Mouse (Mus musculus) spleen, adult 2 months (tissue): ENCODE data around the gene Itpk1. TPM values are rescaled to one million over a fixed set of nuclear protein-coding genes. Genes with fewer than 3 reads are reported as not detected.

ENCODE experiments used
- DNase-seq, 2 experiments: peaks; one replicate each; pipeline versions ENCODE4 v3.0.0 to v3.0.0-alpha.2; 2012 to 2021; ENCODE audit warnings: low spot score in 2 of 2, low read depth in 1 of 2
- H3K27ac ChIP-seq: fragments of 200-500 bp; 2 replicates; pipeline ENCODE4 v1.5.1; 2012; ENCODE audit warnings: low read length, inconsistent platforms; ENCODE audit not compliant: insufficient read depth
- H3K27me3 ChIP-seq: fragments of 200-500 bp; 2 replicates; pipeline ENCODE4 v1.6.1; 2012; ENCODE audit warnings: mild to moderate bottlenecking, moderate library complexity, low read length, inconsistent platforms; ENCODE audit not compliant: control insufficient read depth, insufficient read depth
- H3K36me3 ChIP-seq: fragments of 200-500 bp; 2 replicates; pipeline ENCODE4 v1.6.1; 2012; ENCODE audit warnings: mild to moderate bottlenecking, low read length, inconsistent platforms; ENCODE audit not compliant: control insufficient read depth, insufficient read depth
- H3K4me1 ChIP-seq: fragments of 200-500 bp; 2 replicates; pipeline ENCODE4 v1.6.1; 2011; ENCODE audit warnings: inconsistent platforms; ENCODE audit not compliant: control insufficient read depth, insufficient read depth, insufficient read length
- H3K4me3 ChIP-seq: fragments of 200-500 bp; 2 replicates; pipeline ENCODE4 v1.5.1; 2011; ENCODE audit warnings: mild to moderate bottlenecking, inconsistent platforms; ENCODE audit not compliant: insufficient read depth, insufficient read length; ENCODE audit errors: extremely low read depth
- CTCF ChIP-seq: fragments of 200-500 bp; IDR thresholded peaks from 2 replicates; pipeline ENCODE4 v1.5.1; 2011; ENCODE audit warnings: mild to moderate bottlenecking, inconsistent platforms; ENCODE audit not compliant: insufficient read depth, insufficient read length, insufficient replicate concordance; ENCODE audit errors: extremely low read depth
- POLR2A ChIP-seq: fragments of 200-500 bp; IDR thresholded peaks from 2 replicates; pipeline ENCODE4 v1.6.1; 2011; ENCODE audit warnings: low read depth, low read length, inconsistent platforms
- WGBS: fragments of 180-500 bp; shearing (Covaris S2); methylation state at CpG from one replicate; pipeline ENCODE4 v1.1.7; 2018; 5-methylcytosine and 5-hydroxymethylcytosine counted together
- polyA plus RNA-seq: library from polyadenylated mRNA; depleted of rRNA; stranded (reverse); fragments of >200 nt; gene quantifications from 2 replicates; pipeline ENCODE4 v1.2.3, GENCODE M21; 2012

Gene Itpk1
- polyA plus RNA-seq, 1 experiment = 22.2 TPM

DNA sequence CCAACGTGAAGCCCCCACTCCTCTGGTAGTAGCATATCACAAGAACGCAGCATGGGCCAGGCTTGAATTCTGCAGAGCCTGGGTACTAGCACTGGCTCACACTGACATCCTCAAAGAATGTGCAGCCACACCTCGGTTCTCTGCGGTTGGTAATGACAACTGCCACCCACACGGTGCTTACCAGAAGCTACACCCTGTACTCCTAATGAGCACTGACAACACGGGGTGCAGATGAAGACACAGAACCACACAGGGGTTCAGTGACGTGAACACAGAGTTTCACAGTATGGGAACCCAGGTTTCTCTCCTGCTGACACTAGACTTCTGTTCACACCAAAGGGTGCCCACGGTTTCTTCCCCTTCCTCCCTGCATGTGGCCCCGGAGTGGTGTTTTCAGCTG, 76.5 kb downstream of the Itpk1 start:
- Histone ChIP-seq H3K4me3 (no peak overlapping the region), H3K27ac (peak overlapping the region; percentile 72), H3K27me3 (no peaks in the 10 kb centered on the region), H3K36me3 (no peaks in the 10 kb centered on the region), H3K4me1 (peaks cover 4% of the 10 kb centered on the region; the same call in 1 of the 2 replicates)
- 48% methylated on average over 9 of the region's 9 CpGs for WGBS
- DNase-seq = peak; percentile 27 to 66
- TF ChIP-seq POLR2A (no peak), CTCF (no peak)

DNA sequence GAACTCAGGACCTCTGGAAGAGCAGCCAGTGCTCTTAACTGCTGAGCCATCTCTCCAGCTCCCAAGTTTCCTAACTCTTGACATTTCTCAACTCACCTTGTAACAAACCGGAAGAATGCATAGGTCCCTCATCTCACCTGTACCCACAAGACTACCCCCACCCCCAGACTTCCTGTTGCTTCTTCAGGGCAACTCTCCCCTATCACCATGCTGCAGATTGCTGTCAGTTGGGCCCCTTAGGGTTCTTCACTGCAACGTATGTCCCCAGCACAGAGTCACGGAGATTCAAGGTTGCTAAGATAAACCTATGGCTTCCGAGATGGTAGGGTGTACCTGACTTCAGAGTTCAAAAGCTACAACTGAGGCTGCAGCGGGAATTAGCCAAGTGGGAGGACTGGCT, 77.2 kb downstream of the Itpk1 start:
- peak in 1 of 2 experiments; percentile 14 for DNase-seq
- TF ChIP-seq POLR2A = no peak
- no peak for TF ChIP-seq CTCF
- 69% methylated on average over 5 of the region's 5 CpGs for WGBS
- H3K4me1 ChIP-seq = peaks cover 8% of the 10 kb centered on the region; the same call in 1 of the 2 replicates
- no peak overlapping the region for H3K4me3 ChIP-seq
- H3K27me3 ChIP-seq = no peaks in the 10 kb centered on the region
- H3K27ac ChIP-seq = peak overlapping the region; percentile 72
- H3K36me3 ChIP-seq = no peaks in the 10 kb centered on the region

DNA sequence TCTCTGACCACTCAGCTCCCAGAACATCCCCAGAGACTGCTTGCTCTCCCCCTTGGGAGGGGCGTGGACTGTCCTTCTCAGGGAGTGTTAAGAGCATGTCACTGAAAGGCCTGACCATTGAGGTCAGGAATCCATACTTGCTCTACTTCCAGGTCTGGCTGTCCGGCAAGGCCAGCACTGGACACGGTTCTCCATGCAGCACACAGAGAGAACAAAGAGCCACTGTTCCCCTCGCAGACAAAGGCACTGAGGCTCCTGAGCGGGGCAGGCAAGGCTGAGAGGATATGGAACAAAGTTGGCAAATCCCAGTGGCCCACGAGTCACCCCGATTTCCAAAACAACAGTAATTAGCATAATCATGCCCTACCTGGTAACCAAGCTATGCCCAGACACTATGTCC, 77.9 kb downstream of the Itpk1 start:
- H3K27ac ChIP-seq = peak overlapping the region; percentile 49
- DNase-seq = no peak
- no peaks in the 10 kb centered on the region for H3K27me3 ChIP-seq

DNA sequence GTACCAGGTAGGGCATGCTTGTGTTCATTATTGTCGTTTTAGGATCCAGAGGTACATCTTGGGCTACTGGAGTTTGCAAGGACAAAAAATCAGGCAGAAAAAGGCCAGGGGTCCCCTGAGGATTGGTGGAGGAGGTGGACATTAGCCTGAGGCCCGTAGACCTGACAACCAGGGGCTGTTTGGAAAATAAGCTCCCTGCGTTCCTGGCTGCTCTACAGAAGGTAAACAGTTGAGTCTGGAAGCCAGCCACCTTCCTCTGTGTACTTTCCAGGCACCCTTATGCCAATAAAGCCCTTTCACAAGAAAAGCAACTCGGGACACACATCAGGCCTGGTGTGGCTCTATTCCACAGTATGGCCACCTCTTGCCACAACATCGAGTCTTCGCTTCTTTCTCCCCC, 79.0 kb downstream of the Itpk1 start:
- no peak for DNase-seq
- no peak for TF ChIP-seq POLR2A
- Histone ChIP-seq H3K4me1 (peaks cover 13% of the 10 kb centered on the region; the same call in 1 of the 2 replicates), H3K27ac (no peak overlapping the region), H3K27me3 (no peaks in the 10 kb centered on the region), H3K36me3 (no peaks in the 10 kb centered on the region), H3K4me3 (no peak overlapping the region)
- 92% methylated on average over 6 of the region's 6 CpGs for WGBS

More for the DNA sequence above, 77.9 kb downstream of the Itpk1 start:
- TF ChIP-seq POLR2A = no peak
- no peak for TF ChIP-seq CTCF
- Histone ChIP-seq H3K36me3 (no peaks in the 10 kb centered on the region), H3K4me3 (no peak overlapping the region), H3K4me1 (peaks cover 13% of the 10 kb centered on the region; the same call in 1 of the 2 replicates)
- 80% methylated on average over 7 of the region's 7 CpGs for WGBS

DNA sequence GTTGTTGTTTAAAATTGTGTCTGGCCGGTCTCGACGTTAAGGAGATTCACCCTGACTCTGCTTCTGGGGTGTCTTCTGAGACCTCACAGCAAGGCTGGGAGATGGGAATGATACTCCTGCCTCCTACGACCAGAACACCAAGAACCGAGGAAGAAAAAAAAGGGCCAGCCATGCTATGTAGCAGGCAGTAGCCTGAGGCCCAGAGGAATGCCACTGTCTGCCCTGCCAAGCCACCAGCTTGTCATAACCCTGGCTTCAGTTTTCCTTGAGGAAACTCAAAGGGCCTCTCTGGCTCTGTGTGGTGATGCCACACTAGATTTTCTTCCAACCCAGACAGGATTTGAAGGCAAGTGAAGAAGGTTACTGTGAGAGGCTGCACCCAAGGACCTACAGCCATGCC, 79.6 kb downstream of the Itpk1 start:
- no peak overlapping the region for H3K27ac ChIP-seq
- 86% methylated on average over 5 of the region's 5 CpGs for WGBS

DNA sequence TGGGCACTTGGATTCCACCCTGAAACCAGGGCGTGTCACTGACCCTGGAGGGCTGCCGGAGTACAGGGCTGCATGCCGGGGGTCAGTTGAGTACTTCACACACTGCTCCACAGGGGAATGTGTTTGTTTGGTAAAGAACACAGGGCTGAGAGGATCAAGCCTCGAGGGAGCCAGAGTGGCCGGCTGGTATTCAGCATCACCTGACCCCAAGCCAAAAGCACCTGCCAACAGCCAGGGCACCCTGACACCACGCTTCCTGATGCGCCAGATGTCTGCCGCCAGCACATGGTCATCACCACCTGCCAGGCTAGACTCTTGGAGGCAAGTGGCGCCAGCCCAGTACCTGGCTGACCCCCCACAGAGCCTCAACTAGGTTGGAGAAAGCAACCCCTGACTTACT, 80.9 kb downstream of the Itpk1 start:
- H3K4me1 ChIP-seq = peaks cover 22% of the 10 kb centered on the region; the same call in 1 of the 2 replicates
- 85% methylated on average over 9 of the region's 9 CpGs for WGBS

More for the DNA sequence above, 79.6 kb downstream of the Itpk1 start:
- DNase-seq = no peak
- Histone ChIP-seq H3K4me3 (no peak overlapping the region), H3K27me3 (no peaks in the 10 kb centered on the region), H3K36me3 (no peaks in the 10 kb centered on the region), H3K4me1 (peaks cover 15% of the 10 kb centered on the region; the same call in 1 of the 2 replicates)
- TF ChIP-seq CTCF (no peak), POLR2A (no peak)

DNA sequence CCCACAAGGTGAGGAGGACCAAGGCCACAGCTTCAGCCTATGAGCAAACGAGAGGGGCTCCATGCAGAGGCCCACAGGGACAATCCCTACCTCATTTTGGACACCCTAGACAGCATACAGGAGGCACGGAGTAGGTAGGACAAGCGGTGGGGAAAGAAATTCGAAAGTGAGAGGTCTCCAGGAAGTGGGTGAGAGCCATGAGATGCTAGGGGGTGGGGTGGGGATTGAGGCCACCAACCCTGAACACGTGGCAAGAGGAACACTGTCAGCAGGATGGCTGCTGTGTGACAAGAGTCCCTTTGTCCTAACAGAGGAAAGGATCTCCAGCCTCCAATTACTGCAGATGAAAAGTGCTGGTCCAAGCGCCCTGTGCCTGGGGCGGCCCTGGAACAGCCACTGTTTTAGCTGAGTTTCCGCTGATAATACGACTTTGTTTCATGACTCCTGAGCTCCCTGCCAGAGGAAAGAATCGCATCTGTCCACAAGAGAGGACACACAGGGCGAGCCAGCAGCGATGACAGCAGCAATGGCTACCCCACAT, 82.4 kb downstream of the Itpk1 start:
- H3K36me3 ChIP-seq = no peaks in the 10 kb centered on the region
- TF ChIP-seq CTCF (no peak), POLR2A (no peak)
- DNase-seq = no peak
- WGBS = 75% methylated on average over 12 of the region's 12 CpGs
- peak overlapping the region; percentile 23 for H3K27ac ChIP-seq
- no peak overlapping the region for H3K4me3 ChIP-seq
- peaks cover 22% of the 10 kb centered on the region; the same call in 1 of the 2 replicates for H3K4me1 ChIP-seq
- no peaks in the 10 kb centered on the region for H3K27me3 ChIP-seq

More for the DNA sequence above, 80.9 kb downstream of the Itpk1 start:
- Histone ChIP-seq H3K27me3 (no peaks in the 10 kb centered on the region), H3K27ac (no peak overlapping the region), H3K36me3 (no peaks in the 10 kb centered on the region), H3K4me3 (no peak overlapping the region)
- TF ChIP-seq POLR2A = no peak
- TF ChIP-seq CTCF = no peak
- DNase-seq = no peak
